Mouse (Mus musculus): ENCODE measurements around the gene Rnf144b. TPM values are rescaled to one million over a fixed set of nuclear protein-coding genes. Genes with fewer than 3 reads are reported as not detected.

The Rnf144b gene
- 10 to 100 TPM; 21.9 to 28.1 (median 22.9) TPM for total RNA-seq (2022)

DNA sequence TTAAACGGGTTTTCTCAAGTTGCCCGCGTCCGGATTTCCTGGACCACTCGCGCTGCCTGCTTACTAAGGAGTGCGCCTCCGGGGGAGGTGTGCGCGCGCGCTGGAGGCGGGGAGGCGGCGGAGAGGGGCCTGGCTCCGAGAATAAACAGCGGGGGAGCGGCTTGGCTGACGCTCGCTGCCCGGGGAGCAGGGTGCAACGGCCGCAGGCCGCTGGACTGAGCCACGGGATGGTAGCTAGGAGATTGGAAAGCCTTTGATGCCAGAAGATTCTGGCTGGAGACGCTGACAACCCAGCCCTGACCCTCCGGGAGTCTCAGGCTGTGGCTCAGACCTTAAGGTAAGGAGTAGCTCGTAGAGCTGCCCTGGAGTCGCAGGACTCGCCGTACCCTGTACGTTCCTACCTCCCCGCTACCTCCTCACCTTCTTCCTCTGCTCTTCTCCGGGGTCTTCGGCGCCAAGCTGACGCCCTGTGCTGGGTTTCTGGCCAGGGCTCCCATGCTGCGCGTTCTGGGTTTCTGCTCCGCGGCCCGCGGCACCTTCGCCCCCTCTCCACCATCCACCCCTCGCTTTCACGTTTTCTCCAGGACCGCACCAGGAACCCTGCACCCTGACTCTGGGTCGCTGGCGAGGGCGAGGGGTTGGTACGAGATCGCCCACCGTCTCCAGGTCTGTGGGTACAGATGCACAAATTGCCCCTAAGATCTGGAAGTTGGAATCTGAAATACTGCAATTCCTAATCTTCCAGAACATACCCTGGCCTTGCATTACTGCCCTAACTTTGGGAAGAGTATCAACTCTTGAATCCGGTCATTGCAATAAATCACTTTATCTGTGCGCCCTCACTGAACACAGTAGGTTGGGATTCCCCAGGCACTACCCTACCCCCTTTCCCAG lies at the start of gene Rnf144b:
Gene Rnf144b, plus strand, starts transcription at position 120 of the 894 bp plus-strand sequence.
- peak; percentile 31 to 54 for DNase-seq (ENCODE audit: low spot score in 2 of 2)

DNA sequence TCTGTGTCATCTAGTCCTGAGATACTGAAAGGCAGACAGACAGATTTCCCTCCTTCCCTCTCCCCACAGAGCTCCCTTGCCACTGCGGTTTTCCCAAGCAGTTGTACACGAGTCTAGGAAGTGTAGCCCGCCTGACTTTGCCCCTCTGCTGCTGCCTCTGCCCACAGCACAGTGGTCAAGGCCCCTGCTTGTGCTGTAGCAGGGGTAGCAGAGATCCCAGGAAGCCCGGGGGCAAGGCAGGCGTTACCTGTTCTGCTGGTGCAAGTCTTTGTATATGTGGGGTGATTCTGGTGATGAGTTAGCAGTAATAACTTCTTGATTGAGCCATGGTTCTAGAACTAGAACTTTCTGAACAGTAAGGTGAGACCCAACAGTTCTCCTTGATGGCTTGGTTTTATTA lies 46.3 kb upstream of the Rnf144b start:
- no peak for DNase-seq (ENCODE audit: low spot score in 2 of 2)

DNA sequence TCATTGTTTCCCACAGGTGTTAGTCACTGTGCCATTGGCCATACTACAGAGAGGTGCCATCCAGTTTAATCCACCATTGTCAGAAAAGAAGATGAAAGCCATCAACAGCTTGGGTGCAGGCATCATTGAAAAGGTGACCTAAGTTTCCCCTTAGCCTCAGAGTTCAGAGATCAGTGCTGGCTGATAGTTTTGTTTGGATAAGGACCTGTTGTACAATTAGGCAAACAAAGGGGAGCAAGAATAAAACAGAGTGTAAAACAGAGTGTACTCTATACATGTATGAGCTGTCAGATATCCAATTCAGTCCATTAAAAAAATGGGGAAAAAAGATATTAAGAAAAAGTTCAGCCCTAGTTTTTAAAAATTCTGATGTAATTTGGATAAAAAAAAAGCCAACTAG lies 45.1 kb upstream of the Rnf144b start:
- DNase-seq (ENCODE audit: low spot score in 2 of 2), result no peak

DNA sequence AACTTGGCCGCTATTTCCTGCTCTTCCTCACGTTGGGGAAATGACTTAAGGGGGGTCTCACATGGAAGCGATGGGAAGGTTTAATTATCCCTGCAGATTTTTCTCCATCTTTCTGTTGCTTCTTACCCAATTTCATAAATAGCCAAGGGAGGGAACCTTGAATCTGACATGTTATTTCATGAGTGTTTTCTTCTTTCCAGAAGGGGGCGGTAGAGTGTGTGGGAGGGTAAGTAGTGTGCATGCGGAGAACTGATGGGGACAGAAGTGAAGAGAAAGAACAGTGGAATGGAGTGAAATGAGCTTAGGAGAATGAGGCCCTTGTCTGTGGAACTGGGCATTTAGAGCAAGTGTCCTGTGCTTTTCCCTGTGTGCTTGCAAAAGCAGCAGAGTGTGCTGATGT lies 43.7 kb upstream of the Rnf144b start:
- DNase-seq (ENCODE audit: low spot score in 2 of 2), result no peak

DNA sequence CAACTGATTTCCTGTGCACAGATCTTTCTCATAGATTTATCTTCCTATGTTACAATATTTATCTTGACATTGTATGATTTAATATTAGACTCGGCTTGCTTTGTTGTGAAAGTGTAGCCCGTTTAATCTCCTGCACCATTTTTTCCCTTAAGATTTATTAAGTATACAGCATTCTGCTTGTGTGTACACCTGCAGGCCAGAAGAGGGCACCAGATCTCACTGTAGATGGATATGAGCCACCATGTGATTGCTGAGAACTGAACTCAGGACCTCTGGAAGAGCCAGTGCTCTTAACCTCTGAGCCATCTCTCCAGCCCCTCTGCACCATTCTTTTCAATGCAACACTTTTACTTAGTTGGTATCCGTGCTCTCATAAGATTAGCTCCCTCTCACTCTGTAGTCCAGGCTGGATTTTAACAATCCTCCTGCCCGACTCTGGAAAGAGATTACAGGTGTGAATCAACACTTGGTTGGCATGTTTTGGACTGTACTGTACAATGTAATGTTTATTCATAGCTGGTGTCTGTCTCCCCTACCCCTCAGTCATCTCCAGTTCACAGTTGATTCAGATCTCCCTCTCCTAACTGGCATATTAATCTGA lies 41.5 kb upstream of the Rnf144b start:
- no peak for DNase-seq (ENCODE audit: low spot score in 2 of 2)

DNA sequence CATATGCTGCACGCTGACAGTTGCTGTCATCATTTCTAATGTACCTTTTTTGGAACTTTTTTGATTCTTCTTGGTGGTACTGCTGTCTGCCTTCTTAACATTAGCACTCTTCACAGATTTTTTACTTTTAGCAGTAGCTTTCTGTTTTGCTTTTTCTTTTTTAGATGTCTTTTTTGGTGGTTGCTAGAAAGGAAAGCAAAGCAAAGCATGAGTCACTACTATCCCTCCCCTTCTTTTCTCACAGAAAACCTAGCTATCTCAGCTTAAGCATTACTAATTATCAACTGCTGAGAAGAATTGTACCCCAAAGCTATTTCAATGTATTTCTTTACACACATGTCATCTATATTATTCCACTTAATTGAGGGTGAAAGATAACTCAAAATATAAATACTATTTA lies 34.0 kb upstream of the Rnf144b start:
- no peak for DNase-seq (ENCODE audit: low spot score in 2 of 2)

DNA sequence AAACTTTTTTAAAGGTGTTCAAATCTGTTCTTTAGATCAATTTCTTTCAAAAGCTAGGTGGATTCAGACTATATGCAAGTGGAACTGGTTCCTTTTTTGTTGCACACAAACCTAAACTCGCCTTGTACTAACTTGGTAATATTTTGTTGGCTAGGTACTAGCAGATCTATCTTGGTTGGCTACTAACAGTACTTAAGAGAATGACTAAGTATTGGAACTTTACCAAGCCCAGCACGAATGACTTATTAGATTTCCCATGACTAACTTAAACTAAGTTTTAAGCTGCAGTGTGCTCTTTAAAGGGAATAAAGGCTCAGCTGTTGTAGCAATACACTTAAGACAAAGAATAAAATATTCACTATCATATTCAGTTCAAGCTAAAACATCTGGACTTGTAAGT lies 33.2 kb upstream of the Rnf144b start:
- no peak for DNase-seq (ENCODE audit: low spot score in 2 of 2)

DNA sequence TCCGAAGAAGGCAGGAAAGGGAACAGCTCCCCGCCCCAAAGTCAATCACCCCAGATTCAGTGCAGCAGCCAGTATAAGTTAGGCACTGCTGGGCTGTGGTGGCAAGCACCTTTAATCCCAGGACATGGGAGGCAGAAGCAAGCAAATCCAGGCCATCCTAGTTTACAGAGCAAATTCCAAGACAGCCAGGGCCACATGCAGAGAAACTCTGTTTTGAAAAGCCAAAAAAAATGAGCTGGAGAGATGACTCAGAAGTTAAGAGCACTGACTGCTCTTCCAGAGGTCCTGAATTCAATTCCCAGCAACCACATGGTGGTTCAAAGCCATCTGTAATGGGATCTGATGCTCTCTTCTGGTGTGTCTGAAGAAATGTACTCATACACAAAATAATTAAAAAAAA lies 28.7 kb upstream of the Rnf144b start:
- DNase-seq (ENCODE audit: low spot score in 2 of 2), result no peak

DNA sequence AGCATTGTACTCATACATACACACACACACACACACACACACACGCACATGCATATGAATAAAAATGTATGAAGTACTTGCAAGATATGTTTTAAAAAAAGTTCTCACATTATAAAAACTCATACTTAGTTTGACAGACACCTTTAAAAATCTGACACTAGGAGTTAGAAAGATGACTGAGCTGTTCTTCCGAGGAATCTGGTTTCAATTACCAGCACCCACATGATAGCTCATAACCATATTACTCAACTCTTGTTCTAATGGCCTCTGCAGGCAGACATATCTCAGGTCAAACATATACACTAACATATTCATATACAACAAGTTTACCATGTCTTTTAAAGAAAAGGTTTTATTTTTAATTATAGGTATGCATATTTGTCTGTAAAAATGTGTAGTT lies 25.9 kb upstream of the Rnf144b start:
- no peak for DNase-seq (ENCODE audit: low spot score in 2 of 2)

DNA sequence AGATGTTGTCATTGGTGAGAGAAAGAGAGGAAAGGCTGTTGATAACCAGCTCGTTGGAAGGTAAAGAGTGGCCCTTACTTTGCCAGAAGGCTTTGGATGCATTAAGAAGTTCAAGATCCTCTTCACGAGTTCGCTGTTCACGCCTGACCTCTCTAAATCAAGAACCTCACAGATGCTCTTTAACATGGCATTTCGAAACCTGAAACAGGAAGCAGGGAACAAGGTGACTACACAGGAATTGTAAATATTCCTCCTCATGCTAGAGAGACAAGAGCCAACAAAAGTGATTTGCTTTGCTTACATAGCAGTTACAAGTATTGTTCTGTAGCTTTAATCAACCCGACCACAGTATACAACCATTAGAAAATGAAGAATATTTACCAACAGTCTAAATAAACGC lies 23.2 kb upstream of the Rnf144b start:
- DNase-seq (ENCODE audit: low spot score in 2 of 2), result no peak

DNA sequence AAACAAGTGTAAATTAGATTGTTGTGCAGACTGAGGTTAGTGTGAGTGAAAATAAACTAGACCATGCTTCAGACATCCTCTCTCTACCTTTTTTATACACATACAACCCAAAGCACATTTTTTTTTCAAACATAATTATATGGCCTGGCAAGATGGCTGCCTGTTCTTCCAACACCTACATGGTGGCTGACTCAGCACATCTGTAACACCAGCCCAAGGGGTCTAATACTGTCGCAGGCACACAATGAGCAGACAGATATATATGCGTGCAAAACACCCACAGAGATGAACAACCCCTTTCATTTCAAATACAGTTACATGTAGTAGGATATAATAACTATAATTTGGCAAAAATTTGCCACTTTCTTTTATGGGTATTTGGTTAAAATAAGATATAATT lies 21.9 kb upstream of the Rnf144b start:
- no peak for DNase-seq (ENCODE audit: low spot score in 2 of 2)

DNA sequence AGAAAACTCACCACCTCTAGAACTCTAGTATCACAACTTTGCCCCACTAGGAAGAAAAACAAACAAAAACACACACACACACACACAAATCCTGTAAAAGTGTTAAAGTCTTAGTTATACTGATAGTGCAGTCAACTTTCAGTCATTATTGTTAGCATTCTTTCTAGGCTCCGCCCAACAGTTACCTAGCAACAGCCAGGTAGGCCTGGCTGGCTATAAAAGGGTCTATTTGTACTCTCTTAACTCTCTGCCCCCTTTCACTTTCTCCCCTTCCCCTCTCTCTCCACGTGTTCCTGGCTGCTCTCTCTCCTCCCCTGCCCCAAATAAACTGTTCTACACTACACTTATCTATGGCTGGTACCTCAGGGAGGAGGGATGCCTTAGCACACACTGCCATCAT lies 18.3 kb upstream of the Rnf144b start:
- no peak for DNase-seq (ENCODE audit: low spot score in 2 of 2)

DNA sequence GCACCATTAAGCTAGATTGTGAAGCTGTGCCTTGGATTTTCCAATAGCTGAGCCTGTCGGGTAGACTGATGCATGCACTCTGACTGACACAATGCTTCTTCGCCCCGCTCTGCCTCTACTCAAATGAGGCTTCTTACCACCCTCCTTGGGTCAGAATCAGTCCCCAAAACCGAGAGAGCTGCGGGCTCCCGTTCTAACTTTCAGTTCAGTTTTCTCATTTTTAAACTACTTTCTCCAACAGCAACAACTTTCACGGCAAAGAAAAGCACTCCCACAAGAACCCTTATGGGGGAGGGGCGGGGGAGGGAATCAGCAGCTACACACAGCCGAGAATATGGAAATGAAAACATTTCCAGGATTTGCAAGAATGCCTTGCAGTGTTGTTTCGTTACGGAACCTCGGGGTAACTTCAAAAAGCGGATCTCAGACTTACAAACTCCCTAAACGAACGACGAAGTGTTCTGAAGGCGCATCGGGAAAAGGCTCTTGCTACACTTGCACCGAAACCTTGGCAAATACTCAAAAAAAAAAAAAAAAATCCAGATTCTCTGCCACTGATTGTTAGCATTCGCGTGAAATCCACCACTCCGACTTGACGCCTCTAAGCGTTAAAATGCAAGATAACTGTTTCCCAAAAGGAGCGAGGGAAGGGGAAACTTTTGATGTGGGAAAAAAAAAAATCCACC lies 17.5 kb upstream of the Rnf144b start:
- DNase-seq (ENCODE audit: low spot score in 2 of 2), result no peak

DNA sequence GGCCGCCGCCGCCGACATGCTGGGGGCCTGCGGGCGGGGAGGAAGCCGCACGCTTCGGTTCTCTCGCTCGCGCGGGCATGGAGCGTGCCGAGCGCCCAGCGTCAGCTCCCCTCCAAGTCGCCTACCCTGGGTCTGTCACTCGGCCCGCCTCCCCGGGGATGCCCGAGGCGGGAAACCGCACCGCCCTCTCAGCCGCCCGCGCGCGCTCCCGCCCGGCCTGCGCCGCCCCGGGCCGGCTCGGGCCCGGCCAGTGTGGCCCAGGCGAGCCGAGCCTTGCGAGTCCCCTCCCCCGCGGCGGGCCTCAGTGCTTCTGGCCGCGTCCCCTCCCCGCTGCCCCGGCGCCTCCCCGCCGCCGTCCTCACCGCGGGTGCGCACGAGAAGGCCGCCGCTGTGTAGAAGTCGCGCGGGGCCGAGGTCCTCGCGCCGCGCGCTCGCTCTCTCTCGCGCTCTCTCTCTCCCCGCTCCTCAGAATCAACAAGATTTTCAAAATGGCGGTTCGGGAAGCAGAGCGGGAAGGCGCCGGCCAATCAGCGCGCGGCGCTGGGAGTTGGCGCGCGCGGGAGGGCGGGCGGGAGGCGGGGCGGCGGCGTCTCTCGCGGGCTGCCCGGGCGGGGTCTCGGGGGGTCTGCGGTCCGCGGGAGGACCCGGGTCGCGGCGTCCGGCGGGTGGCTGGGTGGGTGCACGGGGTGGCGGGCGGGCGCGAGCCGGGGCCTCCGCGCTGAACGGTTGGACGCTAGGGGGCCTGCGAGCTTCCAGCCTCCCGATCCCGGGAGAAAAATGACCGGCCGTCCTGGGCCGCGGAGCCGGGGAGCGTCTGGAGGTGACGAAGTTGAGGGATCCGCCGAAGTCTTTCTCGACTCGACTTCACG lies 16.5 kb upstream of the Rnf144b start, which contains the start of gene Dek:
Gene Dek, minus strand, starts transcription at position 491 of the 869 bp plus-strand sequence.
- DNase-seq (ENCODE audit: low spot score in 2 of 2), result peak; percentile 67 to 69

DNA sequence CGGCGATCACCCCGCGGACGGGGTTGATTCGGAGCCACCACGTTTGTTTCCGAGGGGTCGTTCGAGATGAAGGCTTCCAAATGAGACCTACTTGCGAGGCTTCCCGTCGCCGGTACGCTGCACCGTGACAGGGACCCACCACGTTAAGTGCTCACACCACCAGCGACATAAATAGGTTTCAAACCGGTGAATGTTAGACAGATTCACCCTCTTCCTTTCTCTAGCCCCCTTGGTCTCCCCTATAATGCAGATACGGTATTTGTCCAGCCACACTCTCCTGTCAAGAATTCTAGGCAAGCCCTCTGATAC lies 15.9 kb upstream of the Rnf144b start:
- DNase-seq (ENCODE audit: low spot score in 2 of 2), result no peak

DNA sequence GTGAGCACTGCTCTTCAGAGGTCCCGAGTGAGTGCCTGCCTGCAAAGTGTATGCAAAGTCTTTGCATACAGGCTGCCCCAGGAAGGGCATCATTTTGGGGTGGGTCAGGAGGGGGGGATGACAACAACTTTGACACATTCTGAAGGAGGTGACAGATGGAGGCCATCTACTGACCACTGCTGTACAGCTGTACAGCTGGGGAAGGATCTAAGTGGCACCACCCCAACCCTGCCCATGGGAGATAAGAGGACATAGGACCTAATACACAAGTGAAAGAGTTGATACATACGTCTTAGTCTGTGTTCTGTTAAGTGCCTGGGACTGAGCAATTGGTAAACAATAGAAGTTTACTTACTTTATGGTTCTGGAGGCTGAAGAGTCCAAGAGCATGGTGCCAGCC lies 13.2 kb upstream of the Rnf144b start:
- no peak for DNase-seq (ENCODE audit: low spot score in 2 of 2)

DNA sequence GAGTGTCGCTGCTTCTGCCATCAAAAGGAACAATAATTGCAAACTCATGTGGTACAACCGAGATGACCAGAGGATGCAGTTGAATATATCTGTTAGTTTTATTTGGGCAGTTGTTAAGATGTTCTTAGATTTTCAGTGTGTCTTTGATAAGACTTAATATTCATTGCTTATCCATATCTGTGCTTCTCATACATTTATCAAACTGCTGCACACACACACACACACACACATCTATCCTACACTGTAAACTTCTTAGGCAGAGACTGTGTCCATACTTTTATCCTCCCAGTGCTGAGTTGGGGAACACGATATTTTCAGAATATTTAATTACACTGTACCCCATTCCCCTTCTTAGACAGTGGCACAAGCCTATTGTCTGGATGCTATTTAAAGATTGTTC lies 11.3 kb upstream of the Rnf144b start:
- no peak for DNase-seq (ENCODE audit: low spot score in 2 of 2)

DNA sequence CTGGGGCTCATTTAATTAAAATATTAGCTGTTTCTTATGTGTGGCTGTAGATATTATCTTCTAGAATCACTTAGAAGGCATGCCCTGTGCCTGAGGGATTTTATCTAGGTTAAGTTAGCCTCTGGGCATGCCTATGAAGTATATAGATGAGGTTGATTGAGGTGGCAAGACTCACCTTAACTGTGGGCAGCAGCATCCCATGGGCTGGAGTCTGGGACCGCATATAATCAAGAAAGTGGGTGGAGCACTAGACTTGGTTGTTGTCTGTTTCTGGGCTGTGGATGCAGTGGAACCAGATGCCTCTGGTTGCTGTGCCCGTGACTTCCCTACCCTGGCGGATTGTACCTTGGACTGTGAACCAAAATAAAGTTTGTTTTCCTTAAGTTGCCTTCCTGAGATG lies 10.4 kb upstream of the Rnf144b start:
- DNase-seq (ENCODE audit: low spot score in 2 of 2), result no peak

DNA sequence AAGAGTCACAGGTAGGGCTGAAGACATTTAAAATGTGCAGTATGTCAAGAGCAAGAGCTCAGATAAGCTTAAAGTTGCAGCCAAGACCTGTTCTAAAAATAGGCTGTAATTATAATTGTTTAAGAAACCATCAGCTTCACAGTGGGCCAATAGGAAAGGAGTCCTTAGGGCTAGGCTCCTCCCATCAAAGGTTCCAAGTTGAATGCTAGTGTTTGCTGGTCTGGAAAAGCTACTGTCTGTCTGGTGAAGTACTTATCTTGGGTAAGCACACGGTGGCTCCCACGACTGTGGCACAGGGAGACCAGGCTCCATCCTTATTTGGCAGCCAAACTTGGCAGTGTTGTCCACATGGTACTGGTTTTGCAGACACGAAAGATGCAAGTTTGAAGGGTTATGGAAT lies 9.5 kb upstream of the Rnf144b start:
- DNase-seq (ENCODE audit: low spot score in 2 of 2), result no peak

DNA sequence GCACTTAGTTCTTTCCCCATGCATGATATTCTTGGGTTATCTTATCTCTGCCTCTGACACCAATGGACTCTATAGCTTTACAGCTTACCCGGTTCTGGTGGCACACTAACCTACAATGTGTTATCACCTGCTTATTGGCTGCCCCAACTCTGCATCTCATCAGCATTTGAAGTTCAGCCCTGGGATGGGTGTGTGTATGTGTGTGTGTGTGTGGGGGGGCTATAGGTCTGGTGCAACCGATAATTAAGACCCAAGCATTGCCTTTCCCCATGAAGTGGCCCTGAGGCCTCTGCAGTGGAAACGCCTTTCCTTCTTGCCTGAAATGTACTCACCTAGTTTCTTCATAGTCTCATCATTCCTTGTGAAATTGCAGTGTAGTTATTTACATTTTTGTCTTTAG lies 6.5 kb upstream of the Rnf144b start:
- DNase-seq (ENCODE audit: low spot score in 2 of 2), result no peak

DNA sequence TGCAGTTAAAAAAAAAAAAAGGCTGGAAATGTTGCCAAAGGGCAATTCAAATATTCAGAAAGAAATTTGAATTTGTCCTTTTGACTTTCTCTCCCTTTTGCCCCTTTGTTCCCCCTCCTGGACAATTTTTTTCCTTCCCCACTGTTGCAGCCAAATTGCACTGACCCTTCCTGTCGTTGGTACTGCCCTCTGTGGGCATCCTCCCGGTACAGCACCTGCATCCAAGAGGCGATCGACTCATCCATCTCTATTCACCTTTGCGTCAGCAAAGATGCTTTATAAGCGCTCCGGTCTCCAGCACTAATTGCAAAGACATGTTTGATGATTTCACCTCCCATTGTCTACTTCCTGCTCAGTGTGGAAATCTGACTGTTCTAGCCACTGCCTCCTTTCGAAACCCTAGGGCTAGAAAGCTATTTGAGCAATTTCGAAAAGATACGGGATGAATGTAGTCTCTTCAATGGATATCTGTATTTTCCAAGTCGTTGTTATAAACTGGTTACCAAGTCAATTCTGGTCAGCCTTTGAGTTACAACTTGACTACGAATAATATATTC lies 1.0 kb upstream of the Rnf144b start:
- no peak for DNase-seq (ENCODE audit: low spot score in 2 of 2)
